Mouse (Mus musculus) regulatory T cell (primary cell): Measurements from ENCODE around the gene Gm2075.
"Not testable (repeated sequence)": the region's sequence is repeated elsewhere in the genome, so short reads cannot be mapped to it uniquely, and the experiment has no call there.

Source experiments
- in situ Hi-C: fragments of 300-600 bp; cut with MboI, MseI; formaldehyde crosslinking; loops from one replicate; pipeline ENCODE4 v1.15.1; 2025; ENCODE audit warnings: high pct_unique_total_duplicates

Gene Gm2075

GRCm38 (mm10) chr12:88011548-88011947 lies at the start of gene Gm2075:
TSS of gene Gm2075 (plus strand) at chr12:88011848.
- in situ Hi-C loops, result not testable (repeated sequence)

- in situ Hi-C loops, result not testable (repeated sequence)
Measured at GRCm38 (mm10) chr12:87984000-87984399, 27.6 kb upstream of the Gm2075 start.

- in situ Hi-C loops, result loop anchor here (5.0 kb wide), 2 partner anchors 157 to 357 kb away; no protein-coding TSS in a partner anchor
Measured at GRCm38 (mm10) chr12:88004118-88004517, 7.5 kb upstream of the Gm2075 start.

GRCm38 (mm10) chr12:88018671-88019070 lies 7.0 kb downstream of the Gm2075 start, which contains the start of gene Gm6803:
TSS of gene Gm6803 (minus strand) at chr12:88018771.
- in situ Hi-C loops, result not testable (repeated sequence)

GRCm38 (mm10) chr12:88026704-88027103 lies 15.1 kb downstream of the Gm2075 start, which contains the start of gene Gm2056:
TSS of gene Gm2056 (plus strand) at chr12:88027004.
- in situ Hi-C loops, result not testable (repeated sequence)

- in situ Hi-C loops, result not testable (repeated sequence)
Measured at GRCm38 (mm10) chr12:88032250-88032649, 20.6 kb downstream of the Gm2075 start.

GRCm38 (mm10) chr12:88039062-88039461 lies 27.4 kb downstream of the Gm2075 start:
- in situ Hi-C loops, result not testable (repeated sequence)

GRCm38 (mm10) chr12:88039703-88040102 lies 28.1 kb downstream of the Gm2075 start:
- in situ Hi-C loops, result not testable (repeated sequence)

GRCm38 (mm10) chr12:88045226-88045625 lies 33.6 kb downstream of the Gm2075 start:
- in situ Hi-C loops, result not testable (repeated sequence)
